Mouse (Mus musculus): ENCODE data around the gene Masp1.

The Masp1 gene

GRCm38 (mm10) chr16:23511166-23511935, 9.3 kb downstream of the Masp1 start:
- DNase-seq (ENCODE audit: low spot score) = no peak

- no peak for DNase-seq (ENCODE audit: low spot score)
Measured at GRCm38 (mm10) chr16:23505904-23506687, 14.5 kb downstream of the Masp1 start.

- no peak for DNase-seq (ENCODE audit: low spot score)
Measured at GRCm38 (mm10) chr16:23504320-23504744, 16.3 kb downstream of the Masp1 start.

- no peak for DNase-seq (ENCODE audit: low spot score)
Measured at GRCm38 (mm10) chr16:23503351-23503750, 17.3 kb downstream of the Masp1 start.

DNA sequence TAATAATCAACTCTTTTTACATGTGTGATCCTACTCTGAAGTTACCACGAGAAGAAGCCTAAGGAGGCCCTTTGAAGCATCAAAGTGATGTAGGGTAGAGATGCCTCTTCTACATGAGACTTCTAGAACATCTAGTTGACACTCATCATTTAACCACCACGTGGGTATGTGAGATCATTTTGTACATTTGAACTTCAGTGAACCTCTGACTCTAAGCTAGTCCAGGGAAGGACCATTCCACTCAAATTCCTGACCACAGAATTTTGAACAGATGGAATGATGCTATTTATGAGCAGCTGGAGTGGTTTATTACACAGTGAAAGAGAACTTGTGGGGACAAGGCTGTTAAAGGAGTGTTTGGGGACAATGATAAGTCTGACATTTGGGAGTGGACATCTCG, 18.1 kb downstream of the Masp1 start:
- DNase-seq (ENCODE audit: low spot score) = no peak

GRCm38 (mm10) chr16:23501288-23501687, 19.3 kb downstream of the Masp1 start:
- no peak for DNase-seq (ENCODE audit: low spot score)

DNA sequence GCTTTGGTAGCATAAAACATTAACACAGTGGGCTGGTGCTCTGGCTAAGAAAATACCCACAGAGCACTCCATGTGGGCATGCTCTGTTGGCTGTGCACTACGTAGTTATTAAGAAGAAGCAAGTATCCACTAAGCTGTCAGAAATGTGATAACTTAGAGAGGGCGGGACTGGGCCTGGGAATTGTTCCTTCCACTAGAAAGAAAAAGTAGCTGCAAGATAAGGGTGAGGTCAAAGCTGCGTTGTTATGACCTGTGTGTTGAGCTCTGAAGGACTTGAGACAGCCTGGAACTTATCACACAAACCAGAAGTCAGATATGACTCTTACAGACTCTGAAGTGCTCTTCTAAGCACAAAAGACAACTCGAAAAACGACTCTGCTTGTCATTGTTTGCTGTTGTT, 20.1 kb downstream of the Masp1 start:
- no peak for DNase-seq (ENCODE audit: low spot score)

GRCm38 (mm10) chr16:23498691-23499131, 21.9 kb downstream of the Masp1 start:
- peak; percentile 43 for DNase-seq (ENCODE audit: low spot score)

DNA sequence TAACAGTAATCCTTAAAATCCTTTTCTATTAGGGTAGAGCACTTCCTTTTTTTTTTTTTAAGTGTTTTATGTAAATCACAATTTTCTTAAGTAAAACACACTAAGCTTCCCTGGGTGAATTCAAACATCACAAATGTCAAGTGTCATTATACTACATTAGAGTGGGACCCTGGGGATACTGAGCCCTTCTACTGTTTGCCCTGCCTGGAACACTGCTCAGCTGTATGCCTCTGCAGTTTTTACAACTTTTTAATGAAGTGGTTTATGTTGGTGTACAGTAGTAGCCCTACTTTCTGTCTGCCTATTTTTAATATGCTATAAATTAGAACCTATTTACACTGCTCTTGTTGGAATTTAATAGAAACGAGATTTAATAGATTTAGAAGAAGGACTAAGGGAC, 22.7 kb downstream of the Masp1 start:
- DNase-seq (ENCODE audit: low spot score) = no peak

- DNase-seq (ENCODE audit: low spot score) = peak; percentile 78
Measured at GRCm38 (mm10) chr16:23497440-23497839, 23.2 kb downstream of the Masp1 start.

GRCm38 (mm10) chr16:23496245-23496924, 24.2 kb downstream of the Masp1 start:
- DNase-seq (ENCODE audit: low spot score) = no peak

- peak; percentile 14 for DNase-seq (ENCODE audit: low spot score)
Measured at GRCm38 (mm10) chr16:23492783-23493182, 27.8 kb downstream of the Masp1 start.

DNA sequence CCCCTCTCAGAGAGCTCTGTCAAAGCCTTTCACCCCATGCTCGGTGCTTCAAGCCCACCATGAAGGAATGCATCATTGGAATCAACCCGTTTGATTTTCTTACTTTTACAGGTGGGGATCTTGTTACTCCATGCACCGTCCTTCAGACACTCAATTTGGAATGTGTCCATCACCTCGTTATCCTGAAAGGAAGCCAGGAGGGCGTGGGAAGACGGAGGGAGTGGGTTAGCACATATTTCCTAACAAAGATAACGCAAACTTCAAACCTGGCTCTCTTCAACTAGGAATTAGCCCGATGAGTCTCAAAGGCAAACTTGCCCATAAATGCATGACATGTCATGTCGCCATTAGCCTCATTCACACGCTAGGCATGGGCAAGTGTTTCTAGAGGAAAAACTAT, 37.3 kb downstream of the Masp1 start:
- DNase-seq (ENCODE audit: low spot score) = no peak

DNA sequence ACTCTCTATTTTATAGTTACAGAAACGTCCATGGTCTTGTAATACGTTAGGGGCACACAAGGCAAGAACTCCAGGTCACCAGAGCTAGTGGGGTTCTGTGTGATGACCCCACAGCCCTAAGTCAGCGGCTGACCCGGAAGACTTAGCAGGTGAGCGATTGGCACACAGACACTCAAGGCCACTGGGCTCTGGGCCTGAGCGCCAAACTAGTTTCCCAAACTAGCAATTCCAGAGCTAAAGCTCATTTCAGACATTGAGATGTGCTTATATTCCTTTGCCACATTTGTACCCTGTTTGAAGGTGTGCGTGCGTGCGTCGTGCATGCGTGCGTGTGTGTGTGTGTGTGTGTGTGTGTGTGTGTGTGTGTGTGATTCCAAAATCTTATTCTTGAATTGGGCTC, 37.8 kb downstream of the Masp1 start:
- DNase-seq (ENCODE audit: low spot score) = no peak

GRCm38 (mm10) chr16:23482218-23482617, 38.4 kb downstream of the Masp1 start:
- no peak for DNase-seq (ENCODE audit: low spot score)

GRCm38 (mm10) chr16:23479872-23480603, 40.6 kb downstream of the Masp1 start:
- DNase-seq (ENCODE audit: low spot score) = no peak

GRCm38 (mm10) chr16:23476598-23476997, 44.0 kb downstream of the Masp1 start:
- peak; percentile 52 for DNase-seq (ENCODE audit: low spot score)

GRCm38 (mm10) chr16:23475651-23476050, 45.0 kb downstream of the Masp1 start:
- DNase-seq (ENCODE audit: low spot score) = no peak

DNA sequence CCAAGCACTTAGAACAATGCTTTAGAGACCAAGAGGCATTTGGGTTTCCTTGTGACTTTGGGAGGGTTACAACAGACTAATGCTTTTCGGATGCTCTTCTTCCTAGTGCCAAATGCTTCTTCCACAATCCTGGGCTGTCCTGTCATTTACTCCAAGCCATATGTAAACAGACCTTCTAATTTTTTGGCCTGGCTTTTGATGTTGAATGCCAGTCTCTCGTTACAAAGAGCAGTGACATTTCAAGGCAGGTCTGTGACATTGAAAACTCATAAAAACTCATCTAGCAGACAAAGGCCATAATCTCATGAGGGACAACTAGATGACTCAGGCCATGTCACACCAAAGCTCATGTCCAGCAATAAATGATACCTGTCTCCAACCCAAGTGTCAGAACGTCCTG, 48.6 kb downstream of the Masp1 start:
- no peak for DNase-seq (ENCODE audit: low spot score)

DNA sequence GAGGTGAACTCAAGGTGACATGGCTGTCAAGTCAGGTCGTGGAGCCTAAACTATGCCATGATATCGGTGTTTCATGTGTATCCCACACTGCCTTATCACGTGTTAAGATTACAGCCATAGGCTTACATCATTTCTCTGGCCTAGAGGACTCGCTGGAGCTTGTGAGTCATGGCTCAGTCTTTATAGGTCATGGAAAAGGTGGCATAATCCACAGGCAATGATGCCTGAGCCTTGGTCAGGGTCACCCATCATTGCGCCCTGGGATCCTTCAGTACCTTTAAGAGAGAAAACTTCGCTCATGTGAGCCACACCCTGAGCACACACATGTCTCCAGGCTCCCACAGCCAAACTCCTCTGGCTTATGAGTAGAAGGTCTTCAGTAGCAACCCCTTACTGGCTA, 49.1 kb downstream of the Masp1 start:
- no peak for DNase-seq (ENCODE audit: low spot score)

DNA sequence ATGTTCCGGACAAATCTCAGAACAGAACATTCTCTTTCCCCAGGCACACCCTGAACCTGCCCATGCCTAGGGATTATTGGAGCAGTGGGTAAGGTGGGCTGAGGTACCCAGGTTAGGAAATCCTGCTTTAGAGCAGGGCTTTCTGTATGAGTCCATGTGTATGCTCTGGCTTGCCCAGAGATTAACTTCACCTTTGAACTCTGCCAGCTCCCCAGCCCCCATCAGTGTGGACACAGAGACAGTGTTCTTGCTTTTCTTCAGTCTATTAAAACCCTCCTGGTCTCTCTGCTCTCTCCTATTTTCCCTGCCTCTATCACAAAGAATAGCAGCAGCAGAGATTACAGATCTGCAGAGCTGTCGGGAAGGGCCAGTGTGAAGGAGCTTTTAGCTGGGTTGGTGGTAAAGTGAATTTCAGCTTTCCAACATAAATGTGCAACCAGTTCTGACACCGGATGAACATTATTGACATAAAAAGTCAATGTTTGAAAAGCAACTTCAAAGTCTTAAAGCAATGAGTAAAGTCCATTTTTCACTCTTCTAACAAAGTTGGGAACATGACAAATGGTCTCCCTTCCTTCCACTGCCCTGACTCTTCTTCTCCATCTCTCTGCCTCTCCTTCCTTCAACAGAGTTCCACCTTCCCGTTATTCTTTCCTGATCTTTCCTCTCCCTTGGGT, 56.8 kb downstream of the Masp1 start:
- no peak for DNase-seq (ENCODE audit: low spot score)
